Mouse (Mus musculus) layer of hippocampus, adult 18-20 months (tissue): ENCODE data around the gene Calm2. TPM values are rescaled to one million over a fixed set of nuclear protein-coding genes. Genes with fewer than 3 reads are reported as not detected.

ENCODE experiments used
- DNase-seq, 2 experiments: peaks; one replicate each; pipeline ENCODE4 v3.0.0; 2022; ENCODE audit warnings: low spot score in 2 of 2
- total RNA-seq, 2 experiments: library from RNA; stranded (reverse); gene quantifications; 2 replicates each; pipeline ENCODE4 v1.2.3; 2021

Calm2 gene
- total RNA-seq, 2 experiments from 2014 or later: 2,186 to 2,300 TPM

GRCm38 (mm10) chr17:87403462-87403861 lies 43.3 kb downstream of the Calm2 start:
- DNase-seq: no peak

GRCm38 (mm10) chr17:87402444-87402843 lies 44.3 kb downstream of the Calm2 start:
- DNase-seq: no peak

- no peak for DNase-seq
Observed at GRCm38 (mm10) chr17:87397088-87397487, 49.6 kb downstream of the Calm2 start.

GRCm38 (mm10) chr17:87391242-87391641 lies 55.5 kb downstream of the Calm2 start:
- peak; percentile 40 to 61 for DNase-seq

GRCm38 (mm10) chr17:87387068-87387467 lies 59.7 kb downstream of the Calm2 start:
- no peak for DNase-seq

DNA sequence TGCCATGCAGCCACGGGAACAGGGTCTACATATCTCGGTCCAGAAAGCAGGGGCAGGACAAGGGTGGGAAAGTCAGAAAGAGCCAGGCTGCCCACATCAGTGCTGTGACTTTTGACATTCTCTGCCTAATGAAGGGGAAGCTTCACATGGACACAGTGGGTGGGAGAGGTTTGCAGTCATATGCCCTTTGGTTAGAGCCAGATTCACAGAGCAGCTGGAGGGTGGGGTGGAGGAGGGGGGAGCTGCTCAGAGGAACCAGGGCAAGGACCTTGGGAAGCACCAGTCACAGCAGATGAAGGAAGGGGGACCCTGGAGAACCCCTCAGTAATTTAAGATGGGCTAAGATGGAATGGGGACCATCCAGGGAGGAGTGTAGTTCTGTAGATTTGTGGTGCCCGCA lies 60.9 kb downstream of the Calm2 start:
- DNase-seq: no peak

Other genes starting within 250 kb of the Calm2 start
- 10 to 100 TPM; 69.7 to 73.0 TPM for gene Mcfd2, start 181.0 kb downstream of the Calm2 start, total RNA-seq
- 1 to 10 TPM; 7.5 to 8.0 TPM for gene Ttc7, start 164.0 kb downstream of the Calm2 start, total RNA-seq
- gene Stpg4, start 19.2 kb downstream of the Calm2 start, total RNA-seq: not detected
- gene Epcam, start 189.0 kb upstream of the Calm2 start, total RNA-seq: under 1 TPM in 1 of 2 experiments, not detected in 1; 0.17 TPM
- 10 to 100 TPM; 38.4 to 39.6 TPM for gene Msh2, start 225.4 kb upstream of the Calm2 start, total RNA-seq